Mouse (Mus musculus): ENCODE results near the gene Adap1. TPM values are rescaled to one million over a fixed set of nuclear protein-coding genes. Genes with fewer than 3 reads are reported as not detected.

Gene Adap1
- polyA plus RNA-seq, 1 experiment from 2014 or later, result 7.7 TPM

DNA sequence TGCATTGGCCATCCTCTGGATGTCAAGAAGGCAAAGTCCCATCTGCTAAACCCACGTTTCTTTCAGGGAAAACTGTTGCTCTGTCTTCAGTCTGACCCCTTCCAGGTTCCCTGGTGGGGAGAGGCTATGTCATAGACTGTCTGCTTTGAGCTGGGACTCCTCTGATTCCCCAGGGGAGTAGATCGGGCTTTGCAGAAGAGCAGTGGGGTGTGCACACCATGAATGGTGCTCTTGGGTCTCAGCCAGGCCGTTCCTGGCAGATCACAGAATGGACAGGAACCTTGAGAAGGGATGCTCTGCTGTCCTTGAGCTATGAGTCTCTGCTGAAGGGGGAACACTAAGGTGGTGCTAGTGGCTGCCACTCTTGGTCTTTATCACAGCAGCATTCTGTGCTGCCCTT lies 76.6 kb downstream of the Adap1 start:
- no peak for ATAC-seq (ENCODE audit: insufficient read depth, low FRiP score, low TSS enrichment)
- Histone ChIP-seq H3K27ac (ENCODE audit: low read depth, low read length) (no peak overlapping the region), H3K4me1 (ENCODE audit: control insufficient read depth, insufficient read depth, low read length) (peaks cover 7% of the 10 kb centered on the region), H3K27me3 (ENCODE audit: control insufficient read depth, insufficient read depth, low read length) (no peaks in the 10 kb centered on the region), H3K36me3 (ENCODE audit: control insufficient read depth, insufficient read depth, low read length) (peaks cover 7% of the 10 kb centered on the region), H3K4me2 (ENCODE audit: low read depth) (no peak overlapping the region), H3K4me3 (ENCODE audit: low read depth, low read length) (no peak overlapping the region), H3K9ac (ENCODE audit: low read length) (no peak overlapping the region), H3K9me3 (ENCODE audit: control insufficient read depth, low read length) (no peaks in the 10 kb centered on the region)
- WGBS, result 83% methylated on average over 3 of the region's 3 CpGs
- DNase-seq (ENCODE audit: low spot score), result no peak

GRCm38 (mm10) chr5:139247767-139248166 lies 77.7 kb downstream of the Adap1 start:
- peaks cover 7% of the 10 kb centered on the region for H3K36me3 ChIP-seq (ENCODE audit: control insufficient read depth, insufficient read depth, low read length)
- 93% methylated on average over 3 of the region's 3 CpGs for WGBS
- no peak for DNase-seq (ENCODE audit: low spot score)

DNA sequence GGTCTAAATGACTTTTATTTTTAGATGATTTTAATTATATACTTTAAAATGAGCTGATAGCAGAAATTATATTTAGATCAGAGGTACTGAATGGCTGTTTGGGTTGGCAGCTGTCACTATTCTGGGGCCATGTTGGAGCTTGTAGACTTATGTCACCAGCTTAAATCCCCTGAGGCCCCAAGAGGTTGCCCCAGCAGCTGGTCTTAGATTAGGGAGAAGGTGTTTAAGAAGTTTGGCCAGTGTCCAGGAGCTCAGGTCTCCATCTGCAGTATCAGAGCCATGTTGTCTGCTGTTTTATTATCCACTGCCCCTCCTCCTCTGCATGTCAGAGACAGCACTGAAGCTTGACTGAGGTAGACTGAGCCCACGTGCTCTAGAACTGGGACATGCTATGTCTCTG lies 82.0 kb downstream of the Adap1 start:
- no peak overlapping the region for H3K27ac ChIP-seq (ENCODE audit: low read depth, low read length)
- 81% methylated on average over 1 of the region's 1 CpGs for WGBS
- H3K4me1 ChIP-seq (ENCODE audit: control insufficient read depth, insufficient read depth, low read length), result no peaks in the 10 kb centered on the region
- H3K36me3 ChIP-seq (ENCODE audit: control insufficient read depth, insufficient read depth, low read length), result peaks cover 20% of the 10 kb centered on the region
- H3K27me3 ChIP-seq (ENCODE audit: control insufficient read depth, insufficient read depth, low read length), result no peaks in the 10 kb centered on the region
- H3K4me3 ChIP-seq (ENCODE audit: low read depth, low read length), result no peak overlapping the region
- ATAC-seq (ENCODE audit: insufficient read depth, low FRiP score, low TSS enrichment), result no peak
- no peak overlapping the region for H3K4me2 ChIP-seq (ENCODE audit: low read depth)
- no peak for DNase-seq (ENCODE audit: low spot score)
- no peaks in the 10 kb centered on the region for H3K9me3 ChIP-seq (ENCODE audit: control insufficient read depth, low read length)
- H3K9ac ChIP-seq (ENCODE audit: low read length), result no peak overlapping the region

More at GRCm38 (mm10) chr5:139247767-139248166, 77.7 kb downstream of the Adap1 start:
- Histone ChIP-seq H3K9me3 (ENCODE audit: control insufficient read depth, low read length) (no peaks in the 10 kb centered on the region), H3K4me2 (ENCODE audit: low read depth) (no peak overlapping the region), H3K27me3 (ENCODE audit: control insufficient read depth, insufficient read depth, low read length) (no peaks in the 10 kb centered on the region), H3K27ac (ENCODE audit: low read depth, low read length) (no peak overlapping the region), H3K4me1 (ENCODE audit: control insufficient read depth, insufficient read depth, low read length) (no peaks in the 10 kb centered on the region), H3K9ac (ENCODE audit: low read length) (no peak overlapping the region), H3K4me3 (ENCODE audit: low read depth, low read length) (no peak overlapping the region)
- no peak for ATAC-seq (ENCODE audit: insufficient read depth, low FRiP score, low TSS enrichment)

- peaks cover 26% of the 10 kb centered on the region for H3K36me3 ChIP-seq (ENCODE audit: control insufficient read depth, insufficient read depth, low read length)
- no peak overlapping the region for H3K4me3 ChIP-seq (ENCODE audit: low read depth, low read length)
- H3K27me3 ChIP-seq (ENCODE audit: control insufficient read depth, insufficient read depth, low read length), result no peaks in the 10 kb centered on the region
- no peak overlapping the region for H3K4me2 ChIP-seq (ENCODE audit: low read depth)
- DNase-seq (ENCODE audit: low spot score) (no peak), ATAC-seq (ENCODE audit: insufficient read depth, low FRiP score, low TSS enrichment) (no peak)
- H3K4me1 ChIP-seq (ENCODE audit: control insufficient read depth, insufficient read depth, low read length), result no peaks in the 10 kb centered on the region
- H3K9me3 ChIP-seq (ENCODE audit: control insufficient read depth, low read length), result no peaks in the 10 kb centered on the region
- 90% methylated on average over 15 of the region's 15 CpGs for WGBS
- H3K9ac ChIP-seq (ENCODE audit: low read length), result no peak overlapping the region
- no peak overlapping the region for H3K27ac ChIP-seq (ENCODE audit: low read depth, low read length)
These were observed 84.2 kb downstream of the Adap1 start for GRCm38 (mm10) chr5:139241022-139241761.

DNA sequence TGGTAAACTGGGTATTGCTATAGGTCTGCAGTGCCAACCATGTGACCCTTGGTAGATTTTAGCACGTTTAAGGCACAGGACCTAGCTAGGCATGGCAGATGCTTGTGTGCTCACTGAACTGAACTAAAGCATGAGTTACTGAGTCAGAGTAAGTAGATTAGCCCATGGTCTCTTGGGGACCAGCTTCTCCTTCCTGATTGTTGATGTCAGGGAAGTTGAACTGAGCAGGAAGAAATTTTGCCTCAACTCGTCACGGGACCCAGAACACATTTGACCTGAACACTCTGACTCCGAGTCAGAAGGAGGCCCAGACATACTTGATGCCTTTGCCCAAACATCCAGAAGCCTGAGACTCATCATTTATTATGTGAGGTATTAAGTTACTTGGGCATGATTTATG lies 88.0 kb downstream of the Adap1 start:
- Histone ChIP-seq H3K27ac (ENCODE audit: low read depth, low read length) (no peak overlapping the region), H3K4me3 (ENCODE audit: low read depth, low read length) (no peak overlapping the region), H3K4me2 (ENCODE audit: low read depth) (no peak overlapping the region), H3K9me3 (ENCODE audit: control insufficient read depth, low read length) (no peaks in the 10 kb centered on the region), H3K9ac (ENCODE audit: low read length) (no peak overlapping the region), H3K36me3 (ENCODE audit: control insufficient read depth, insufficient read depth, low read length) (peaks cover 34% of the 10 kb centered on the region), H3K4me1 (ENCODE audit: control insufficient read depth, insufficient read depth, low read length) (no peaks in the 10 kb centered on the region), H3K27me3 (ENCODE audit: control insufficient read depth, insufficient read depth, low read length) (no peaks in the 10 kb centered on the region)
- DNase-seq (ENCODE audit: low spot score), result no peak
- no peak for ATAC-seq (ENCODE audit: insufficient read depth, low FRiP score, low TSS enrichment)
- 90% methylated on average over 4 of the region's 4 CpGs for WGBS

DNA sequence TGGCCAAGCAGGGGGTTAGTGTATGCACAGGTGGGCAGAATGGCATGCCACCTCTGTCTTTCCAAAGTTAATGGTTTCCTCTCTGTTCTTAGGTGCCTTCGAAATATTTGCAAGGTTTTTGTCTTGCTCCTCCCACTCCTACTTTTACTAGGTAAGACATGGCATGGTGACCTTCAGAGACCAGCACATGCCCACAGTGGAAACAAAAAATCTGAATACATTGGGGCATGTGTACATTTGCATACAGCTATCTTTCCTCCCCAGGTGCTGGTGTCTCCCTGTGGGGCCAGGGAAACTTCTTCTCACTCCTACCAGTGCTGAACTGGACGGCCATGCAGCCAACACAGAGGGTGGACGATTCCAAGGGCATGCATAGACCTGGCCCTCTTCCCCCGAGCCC lies 91.0 kb downstream of the Adap1 start:
- WGBS, result 89% methylated on average over 4 of the region's 4 CpGs
- ATAC-seq (ENCODE audit: insufficient read depth, low FRiP score, low TSS enrichment) (no peak), DNase-seq (ENCODE audit: low spot score) (no peak)
- Histone ChIP-seq H3K9me3 (ENCODE audit: control insufficient read depth, low read length) (no peaks in the 10 kb centered on the region), H3K4me3 (ENCODE audit: low read depth, low read length) (no peak overlapping the region), H3K4me1 (ENCODE audit: control insufficient read depth, insufficient read depth, low read length) (no peaks in the 10 kb centered on the region), H3K9ac (ENCODE audit: low read length) (no peak overlapping the region), H3K4me2 (ENCODE audit: low read depth) (no peak overlapping the region), H3K27me3 (ENCODE audit: control insufficient read depth, insufficient read depth, low read length) (no peaks in the 10 kb centered on the region), H3K27ac (ENCODE audit: low read depth, low read length) (no peak overlapping the region), H3K36me3 (ENCODE audit: control insufficient read depth, insufficient read depth, low read length) (peaks cover 31% of the 10 kb centered on the region)

GRCm38 (mm10) chr5:139232083-139232482 lies 93.3 kb downstream of the Adap1 start:
- Histone ChIP-seq H3K9me3 (ENCODE audit: control insufficient read depth, low read length) (no peaks in the 10 kb centered on the region), H3K4me1 (ENCODE audit: control insufficient read depth, insufficient read depth, low read length) (no peaks in the 10 kb centered on the region), H3K27ac (ENCODE audit: low read depth, low read length) (no peak overlapping the region), H3K27me3 (ENCODE audit: control insufficient read depth, insufficient read depth, low read length) (no peaks in the 10 kb centered on the region), H3K4me3 (ENCODE audit: low read depth, low read length) (no peak overlapping the region), H3K36me3 (ENCODE audit: control insufficient read depth, insufficient read depth, low read length) (peaks cover 29% of the 10 kb centered on the region), H3K4me2 (ENCODE audit: low read depth) (no peak overlapping the region), H3K9ac (ENCODE audit: low read length) (no peak overlapping the region)
- DNase-seq (ENCODE audit: low spot score) (no peak), ATAC-seq (ENCODE audit: insufficient read depth, low FRiP score, low TSS enrichment) (no peak)
- WGBS, result 88% methylated on average over 3 of the region's 3 CpGs

GRCm38 (mm10) chr5:139229716-139230115 lies 95.7 kb downstream of the Adap1 start:
- Histone ChIP-seq H3K9me3 (ENCODE audit: control insufficient read depth, low read length) (no peaks in the 10 kb centered on the region), H3K36me3 (ENCODE audit: control insufficient read depth, insufficient read depth, low read length) (peaks cover 21% of the 10 kb centered on the region), H3K4me2 (ENCODE audit: low read depth) (no peak overlapping the region), H3K27me3 (ENCODE audit: control insufficient read depth, insufficient read depth, low read length) (no peaks in the 10 kb centered on the region), H3K27ac (ENCODE audit: low read depth, low read length) (no peak overlapping the region), H3K4me1 (ENCODE audit: control insufficient read depth, insufficient read depth, low read length) (no peaks in the 10 kb centered on the region), H3K9ac (ENCODE audit: low read length) (no peak overlapping the region), H3K4me3 (ENCODE audit: low read depth, low read length) (no peak overlapping the region)
- no peak for ATAC-seq (ENCODE audit: insufficient read depth, low FRiP score, low TSS enrichment)
- DNase-seq (ENCODE audit: low spot score), result no peak
- WGBS, result 94% methylated on average over 3 of the region's 3 CpGs

GRCm38 (mm10) chr5:139228318-139228717 lies 97.1 kb downstream of the Adap1 start:
- H3K36me3 ChIP-seq (ENCODE audit: control insufficient read depth, insufficient read depth, low read length), result peaks cover 23% of the 10 kb centered on the region

More at GRCm38 (mm10) chr5:139228318-139228717, 97.1 kb downstream of the Adap1 start:
- no peak for DNase-seq (ENCODE audit: low spot score)
- no peaks in the 10 kb centered on the region for H3K27me3 ChIP-seq (ENCODE audit: control insufficient read depth, insufficient read depth, low read length)
- no peak overlapping the region for H3K27ac ChIP-seq (ENCODE audit: low read depth, low read length)
- H3K9me3 ChIP-seq (ENCODE audit: control insufficient read depth, low read length), result no peaks in the 10 kb centered on the region
- H3K4me2 ChIP-seq (ENCODE audit: low read depth), result no peak overlapping the region
- whole genome bisulfite sequencing, result 95% methylated on average over 3 of the region's 3 CpGs
- ATAC-seq (ENCODE audit: insufficient read depth, low FRiP score, low TSS enrichment), result no peak
- H3K4me3 ChIP-seq (ENCODE audit: low read depth, low read length), result no peak overlapping the region
- H3K9ac ChIP-seq (ENCODE audit: low read length), result no peak overlapping the region
- no peaks in the 10 kb centered on the region for H3K4me1 ChIP-seq (ENCODE audit: control insufficient read depth, insufficient read depth, low read length)

All from neural tube, embryonic 11.5 days (tissue).